Mouse (Mus musculus) heart, embryonic 11.5 days (tissue): Measurements from ENCODE around the gene Ephb2. TPM values are rescaled to one million over a fixed set of nuclear protein-coding genes. Genes with fewer than 3 reads are reported as not detected.

Experiments
- ATAC-seq: fragments of 200-750 bp; cut with Nextera tagmentation; replicated peaks from 2 replicates; pipeline ENCODE4 v1.8.0; 2017; ENCODE audit warnings: moderate library complexity; ENCODE audit not compliant: insufficient number of reproducible peaks, low FRiP score, low TSS enrichment
- H3K27ac ChIP-seq: fragments of 300-500 bp; sonication (generic); 2 replicates; pipeline ENCODE4 v1.5.1; 2014; ENCODE audit warnings: mild to moderate bottlenecking, low read depth, low read length
- H3K27me3 ChIP-seq: fragments of 300-500 bp; sonication (generic); 2 replicates; pipeline ENCODE4 v1.6.1; 2014; ENCODE audit warnings: mild to moderate bottlenecking, low read length, mixed read lengths; ENCODE audit not compliant: control insufficient read depth, insufficient read depth
- H3K36me3 ChIP-seq: fragments of 300-500 bp; sonication (generic); 2 replicates; pipeline ENCODE4 v1.6.1; 2014; ENCODE audit warnings: mild to moderate bottlenecking, low read length, moderate library complexity, mixed read lengths; ENCODE audit not compliant: control insufficient read depth, insufficient read depth
- H3K4me1 ChIP-seq: fragments of 300-500 bp; sonication (generic); 2 replicates; pipeline ENCODE4 v1.6.1; 2014; ENCODE audit warnings: low read length; ENCODE audit not compliant: control insufficient read depth, insufficient read depth
- H3K4me2 ChIP-seq: fragments of 300-500 bp; sonication (generic); 2 replicates; pipeline ENCODE4 v1.6.1; 2014; ENCODE audit warnings: mild to moderate bottlenecking, moderate library complexity
- H3K4me3 ChIP-seq: fragments of 300-500 bp; sonication (generic); 2 replicates; pipeline ENCODE4 v1.5.1; 2014; ENCODE audit warnings: low read depth, low read length
- H3K9ac ChIP-seq: fragments of 300-500 bp; sonication (generic); 2 replicates; pipeline ENCODE4 v1.6.1; 2014; ENCODE audit warnings: mild to moderate bottlenecking, low read depth, low read length, moderate library complexity
- H3K9me3 ChIP-seq: fragments of 300-500 bp; sonication (generic); replicated peaks from 2 replicates; pipeline ENCODE4 v1.6.1; 2016; ENCODE audit warnings: low read length; ENCODE audit not compliant: control insufficient read depth
- WGBS: fragments of 180-500 bp; shearing (Covaris S2); extraction: QIAGEN DNeasy Blood & Tissue Kit; methylation state at CpG from one replicate; pipeline ENCODE4 v1.1.7; 2014; ENCODE audit not compliant: insufficient replicate concordance; 5-methylcytosine and 5-hydroxymethylcytosine counted together
- polyA plus RNA-seq: library from polyadenylated mRNA; unstranded; fragments of >200 nt; fragmentation: Nextera tagmentation; extraction: Ambion mirVana; gene quantifications from 2 replicates; pipeline ENCODE4 v1.2.1, GENCODE M21; 2014

Ephb2 gene
- polyA plus RNA-seq, 1 experiment from 2014 or later: 2.5 TPM

DNA sequence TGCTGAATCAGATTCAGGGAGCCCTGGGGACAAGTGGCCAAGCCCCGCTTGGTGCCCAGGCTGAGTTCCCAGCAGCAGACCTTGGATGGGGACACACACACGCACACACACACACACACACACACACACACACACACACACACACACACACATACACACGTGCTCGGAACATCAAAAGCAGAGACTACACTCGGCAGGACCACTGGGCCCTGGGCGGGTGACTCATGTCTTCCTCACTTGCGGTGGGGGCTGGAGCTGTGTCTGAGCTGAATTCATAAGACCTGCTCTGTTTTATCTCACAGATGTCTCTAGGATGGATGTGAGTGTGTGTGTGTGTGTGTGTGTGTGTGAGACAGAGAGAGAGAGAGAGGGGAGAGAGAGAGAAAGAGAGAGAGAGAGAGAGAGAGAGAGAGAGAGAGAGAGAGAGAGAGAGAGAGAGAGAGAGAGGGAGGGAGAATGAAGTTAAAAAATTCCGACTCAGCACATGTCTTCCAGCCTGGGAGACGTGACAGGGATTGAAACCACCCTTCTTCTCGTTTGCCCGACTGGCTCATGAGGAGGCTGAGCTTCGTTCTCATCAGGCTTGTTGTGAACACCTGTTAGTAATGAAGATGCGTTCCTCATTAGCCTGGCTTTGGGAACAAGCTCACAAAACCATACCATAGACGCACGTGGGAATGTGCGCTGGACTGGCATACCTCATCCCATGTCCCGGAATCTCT is 113.3 kb downstream of the Ephb2 start:
- Histone ChIP-seq H3K9ac (no peak overlapping the region), H3K4me3 (no peak overlapping the region), H3K4me2 (no peak overlapping the region), H3K9me3 (no peaks in the 10 kb centered on the region), H3K4me1 (no peaks in the 10 kb centered on the region), H3K36me3 (no peaks in the 10 kb centered on the region), H3K27me3 (no peaks in the 10 kb centered on the region), H3K27ac (no peak overlapping the region)
- no peak for ATAC-seq
- WGBS: 54% methylated on average over 14 of the region's 17 CpGs

DNA sequence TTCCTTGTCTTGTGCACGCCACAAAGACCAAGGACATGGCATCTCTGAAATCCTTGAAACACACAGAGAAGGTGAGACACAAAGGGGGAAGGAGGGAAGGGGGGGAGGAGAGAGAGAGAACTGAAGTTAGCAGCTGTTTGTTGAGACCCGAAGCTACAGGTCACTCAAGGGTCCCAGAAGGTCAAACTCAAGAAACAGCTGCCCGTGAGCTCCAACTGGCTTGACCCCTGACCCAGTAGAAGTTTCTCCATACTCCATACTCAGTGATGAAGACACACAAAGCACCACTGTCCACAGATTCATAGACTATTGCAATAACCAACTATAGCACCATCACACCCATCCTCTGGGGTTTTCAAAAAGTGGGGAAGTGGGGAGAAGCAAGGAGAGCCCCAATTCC is 113.9 kb downstream of the Ephb2 start:
- Histone ChIP-seq H3K4me3 (no peak overlapping the region), H3K27ac (no peak overlapping the region), H3K27me3 (no peaks in the 10 kb centered on the region), H3K4me2 (no peak overlapping the region), H3K9me3 (no peaks in the 10 kb centered on the region), H3K4me1 (no peaks in the 10 kb centered on the region), H3K9ac (no peak overlapping the region), H3K36me3 (no peaks in the 10 kb centered on the region)
- no peak for ATAC-seq
- whole genome bisulfite sequencing: 51% methylated on average over 3 of the region's 3 CpGs

DNA sequence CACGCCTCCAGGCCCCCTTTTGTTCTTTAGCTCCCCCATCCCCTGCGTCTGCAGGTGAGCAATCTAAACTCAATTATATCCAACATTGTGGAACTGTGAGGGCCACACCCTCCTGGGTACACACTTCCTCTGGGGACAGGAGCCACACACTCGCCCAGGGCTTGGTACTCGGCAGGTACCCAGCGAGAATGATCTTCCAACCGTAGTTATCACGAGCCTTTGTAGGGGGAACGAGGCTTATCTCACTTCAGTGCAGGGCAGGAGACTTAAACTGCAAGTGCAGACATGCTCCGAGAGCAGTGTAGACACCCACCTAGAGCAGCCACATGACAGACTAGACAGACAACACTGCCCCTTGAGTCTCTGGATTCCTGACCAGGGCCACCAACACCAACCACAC is 115.8 kb downstream of the Ephb2 start:
- H3K4me3 ChIP-seq: no peak overlapping the region
- no peaks in the 10 kb centered on the region for H3K36me3 ChIP-seq
- no peaks in the 10 kb centered on the region for H3K9me3 ChIP-seq
- no peak overlapping the region for H3K4me2 ChIP-seq
- H3K4me1 ChIP-seq: no peaks in the 10 kb centered on the region
- H3K27me3 ChIP-seq: no peaks in the 10 kb centered on the region
- H3K27ac ChIP-seq: no peak overlapping the region
- no peak overlapping the region for H3K9ac ChIP-seq
- WGBS: 45% methylated on average over 9 of the region's 9 CpGs
- no peak for ATAC-seq

DNA sequence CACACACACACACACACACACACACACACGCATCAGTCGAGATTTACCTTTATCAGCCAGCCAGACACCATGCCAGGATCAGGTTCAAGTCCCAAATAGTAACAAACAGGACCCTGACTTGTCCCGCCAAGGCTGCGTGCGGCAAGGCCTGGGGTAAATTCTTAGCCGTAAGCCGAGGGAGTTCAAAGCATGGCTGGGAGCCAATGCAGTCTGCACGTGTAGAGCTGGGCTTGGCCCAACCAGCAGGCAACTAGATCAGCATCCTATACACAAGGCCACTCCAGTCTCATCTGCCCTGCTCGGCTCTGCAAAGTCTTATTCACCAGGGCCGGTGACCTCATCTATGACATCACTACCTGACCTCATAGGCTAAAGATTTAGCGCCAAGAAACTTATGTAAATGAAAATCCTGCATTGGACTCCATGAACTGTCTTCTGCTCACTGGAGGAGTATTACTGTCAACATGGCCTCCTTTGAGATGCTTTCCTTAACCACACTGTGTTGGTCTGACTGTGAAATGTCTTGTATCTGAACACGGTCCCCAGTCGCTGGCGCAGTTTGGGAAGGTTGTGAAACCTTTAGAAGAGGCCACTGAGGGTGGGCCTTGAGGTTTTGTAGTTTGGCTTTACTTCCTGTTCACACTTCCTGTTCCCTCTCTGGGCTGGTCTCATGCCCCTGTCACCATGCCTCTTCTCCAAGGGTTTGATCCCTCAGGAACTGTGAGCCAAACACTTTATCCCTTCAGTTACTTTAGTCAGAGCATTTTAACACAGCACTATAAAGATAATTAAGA is 117.4 kb downstream of the Ephb2 start:
- Histone ChIP-seq H3K4me1 (no peaks in the 10 kb centered on the region), H3K27ac (no peak overlapping the region), H3K9ac (no peak overlapping the region), H3K4me2 (no peak overlapping the region), H3K9me3 (no peaks in the 10 kb centered on the region), H3K27me3 (no peaks in the 10 kb centered on the region), H3K4me3 (no peak overlapping the region), H3K36me3 (no peaks in the 10 kb centered on the region)
- ATAC-seq: no peak
- WGBS: 88% methylated on average over 14 of the region's 14 CpGs

DNA sequence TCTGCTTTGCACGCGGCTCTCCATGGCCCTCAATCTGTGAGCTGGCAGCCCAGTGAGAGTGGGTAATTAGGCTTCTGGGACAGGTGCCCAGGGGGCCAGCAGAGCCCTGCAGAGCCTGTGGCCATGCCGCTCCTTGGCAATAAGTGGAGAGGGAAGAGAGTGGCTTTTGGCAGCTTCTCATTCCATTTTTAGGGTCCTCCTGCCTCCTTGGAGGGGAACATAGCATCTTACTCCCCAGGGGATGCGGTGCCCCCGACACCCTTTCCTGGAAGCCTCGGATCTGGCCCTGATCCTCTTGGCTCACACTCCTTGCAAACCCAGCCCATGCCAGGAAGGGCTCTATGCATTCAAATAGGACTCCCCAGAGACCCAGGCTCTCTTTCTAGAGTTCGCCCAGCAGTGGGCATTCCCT is 119.2 kb downstream of the Ephb2 start:
- Histone ChIP-seq H3K4me1 (peaks cover 5% of the 10 kb centered on the region), H3K9me3 (no peaks in the 10 kb centered on the region), H3K36me3 (no peaks in the 10 kb centered on the region), H3K27ac (no peak overlapping the region), H3K4me3 (no peak overlapping the region), H3K9ac (no peak overlapping the region), H3K27me3 (0 out of 2 replicates have a peak, but pooled peaks cover 4% of the 10 kb centered on the region), H3K4me2 (no peak overlapping the region)
- ATAC-seq: no peak
- 81% methylated on average over 7 of the region's 7 CpGs for WGBS

DNA sequence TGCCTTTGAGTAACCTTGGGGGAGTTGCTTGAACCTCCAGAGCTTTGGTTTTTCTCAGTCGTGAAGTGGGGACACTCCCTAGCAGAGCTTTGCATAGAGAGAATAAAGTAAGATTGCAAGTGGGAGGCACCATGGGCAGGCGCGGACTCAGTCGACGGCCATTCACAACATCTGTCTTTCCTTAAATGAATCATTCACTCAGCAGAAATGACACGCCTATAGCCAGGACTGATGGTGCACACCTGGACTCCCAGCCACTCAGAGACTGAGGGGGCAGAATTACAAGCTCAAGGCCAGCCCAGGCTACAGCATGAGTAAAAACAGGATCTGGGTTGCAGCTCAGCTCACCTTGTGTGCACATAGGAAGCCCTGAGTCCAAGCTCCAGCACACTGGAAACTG is 121.3 kb downstream of the Ephb2 start:
- Histone ChIP-seq H3K4me2 (no peak overlapping the region), H3K9me3 (no peaks in the 10 kb centered on the region), H3K36me3 (no peaks in the 10 kb centered on the region), H3K9ac (no peak overlapping the region), H3K4me1 (peaks cover 5% of the 10 kb centered on the region), H3K27me3 (peaks cover 4% of the 10 kb centered on the region; the same call in 1 of the 2 replicates), H3K4me3 (no peak overlapping the region), H3K27ac (no peak overlapping the region)
- no peak for ATAC-seq
- 59% methylated on average over 6 of the region's 6 CpGs for WGBS

DNA sequence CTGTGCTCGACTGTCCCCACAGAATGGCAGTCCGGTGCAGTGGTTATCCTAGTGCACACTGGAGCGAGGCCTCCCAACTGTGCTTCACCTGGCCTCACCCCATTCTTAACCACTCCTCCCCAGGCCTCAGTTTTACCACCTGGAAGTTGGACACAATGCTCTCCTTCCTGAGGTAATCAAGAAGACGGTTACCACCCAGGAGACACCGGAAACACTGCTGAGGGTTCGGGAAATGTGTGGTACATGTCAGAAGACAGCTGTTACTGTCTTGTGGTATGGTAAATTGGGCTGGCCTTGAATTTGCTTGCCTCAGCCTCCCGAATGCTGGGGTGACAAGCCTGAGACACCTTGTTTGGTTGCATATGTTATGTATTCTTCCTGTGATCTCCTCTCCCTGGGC is 121.9 kb downstream of the Ephb2 start:
- H3K36me3 ChIP-seq: no peaks in the 10 kb centered on the region
- 81% methylated on average over 7 of the region's 7 CpGs for WGBS
- H3K27me3 ChIP-seq: peaks cover 4% of the 10 kb centered on the region; the same call in 1 of the 2 replicates
- H3K9me3 ChIP-seq: no peaks in the 10 kb centered on the region
- H3K4me2 ChIP-seq: no peak overlapping the region
- peaks cover 7% of the 10 kb centered on the region for H3K4me1 ChIP-seq
- H3K27ac ChIP-seq: no peak overlapping the region
- no peak overlapping the region for H3K9ac ChIP-seq
- ATAC-seq: no peak
- no peak overlapping the region for H3K4me3 ChIP-seq

DNA sequence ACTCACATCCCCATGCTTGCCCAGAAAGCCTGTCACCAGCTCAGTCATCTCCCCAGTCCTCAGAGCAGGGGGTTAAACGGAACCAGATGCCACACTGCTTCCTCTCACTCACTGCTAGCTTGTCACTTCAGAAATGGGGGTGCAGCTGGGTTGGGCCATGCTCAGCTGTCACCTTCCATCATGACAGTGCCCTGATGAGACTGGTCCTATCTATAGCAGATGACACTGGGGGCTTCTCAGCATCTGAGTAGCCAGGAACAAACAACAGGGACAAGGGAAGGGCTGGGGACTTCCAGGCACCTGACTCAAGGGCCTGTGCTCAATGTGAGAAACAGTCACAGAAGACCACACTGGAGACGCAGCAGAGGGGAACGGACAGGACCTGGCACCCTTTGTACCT is 122.4 kb downstream of the Ephb2 start:
- peaks cover 12% of the 10 kb centered on the region for H3K4me1 ChIP-seq
- H3K4me3 ChIP-seq: no peak overlapping the region
- no peak overlapping the region for H3K27ac ChIP-seq
- no peaks in the 10 kb centered on the region for H3K36me3 ChIP-seq
- WGBS: 66% methylated on average over 3 of the region's 3 CpGs
- ATAC-seq: no peak
- H3K27me3 ChIP-seq: peaks cover 4% of the 10 kb centered on the region; the same call in 1 of the 2 replicates
- no peak overlapping the region for H3K9ac ChIP-seq
- no peaks in the 10 kb centered on the region for H3K9me3 ChIP-seq
- no peak overlapping the region for H3K4me2 ChIP-seq
